In the genomic region with DNA sequence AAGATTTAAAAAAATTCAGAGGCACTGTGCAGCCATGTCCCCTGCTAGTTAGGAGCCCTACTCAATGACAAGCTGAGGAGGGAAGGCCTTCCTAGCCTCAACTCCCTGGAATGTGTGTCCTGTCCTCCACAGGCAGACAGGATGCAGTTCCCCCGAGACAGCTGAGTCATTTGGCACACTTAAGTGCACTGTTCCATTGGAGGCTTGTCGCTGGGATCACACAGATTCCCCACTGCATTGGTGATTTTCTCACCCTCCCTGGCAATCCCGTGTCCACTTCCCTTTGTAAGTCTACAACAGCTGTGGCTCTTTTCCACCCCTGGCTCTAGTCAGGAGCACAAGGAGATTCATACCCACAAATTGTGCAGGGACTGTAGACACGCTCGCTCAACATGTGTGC, we compare ENCODE assay signal across 9 mouse cellular contexts. TPM values are rescaled to one million over a fixed set of nuclear protein-coding genes. Genes with fewer than 3 reads are reported as not detected.
DNase-seq lines count a peak whose midpoint lies in the region; ATAC-seq and TF ChIP-seq lines count a peak whose summit lies in the region.
"Had no signal": no experiment of that assay in that cellular context is flagged by ENCODE, and none has a peak within 500 bp of the region (broad histone marks: within the 10 kb centered on the region; RNA-seq: fewer than 3 reads in every experiment).

No protein-coding gene starts in this region.

- no peaks in the 10 kb centered on the region for H3K27me3 ChIP-seq in kidney, postnatal 0 days (ENCODE audit: insufficient read depth, low read length)
- no peaks in the 10 kb centered on the region for H3K27me3 ChIP-seq in kidney, embryonic 14.5 days (ENCODE audit: control insufficient read depth, insufficient read depth, low read length)
- no peaks in the 10 kb centered on the region for H3K27me3 ChIP-seq in lung, embryonic 16.5 days (ENCODE audit: control insufficient read depth, insufficient read depth, low read depth, low read length)
- no peaks in the 10 kb centered on the region for H3K27me3 ChIP-seq in midbrain, embryonic 10.5 days (ENCODE audit: low read depth, poor library complexity, severe bottlenecking)

- no peak overlapping the region for H3K4me3 ChIP-seq in kidney, postnatal 0 days (replicated peaks; ENCODE audit: low read depth, low read length)
- no peak overlapping the region for H3K4me3 ChIP-seq in kidney, embryonic 14.5 days (ENCODE audit: low read length)
- H3K4me3 ChIP-seq in lung, embryonic 16.5 days (ENCODE audit: low read length): no peak overlapping the region
- H3K4me3 ChIP-seq in left cerebral cortex, adult 2 months: no peak overlapping the region
- no peak overlapping the region for H3K4me3 ChIP-seq in midbrain, embryonic 10.5 days

- no peak overlapping the region for H3K9ac ChIP-seq in kidney, postnatal 0 days (ENCODE audit: low read depth, low read length)
- H3K9ac ChIP-seq in kidney, embryonic 14.5 days (ENCODE audit: low read depth, low read length): no peak overlapping the region
- no peak overlapping the region for H3K9ac ChIP-seq in lung, embryonic 16.5 days (ENCODE audit: low read length)

- no peaks in the 10 kb centered on the region for H3K9me3 ChIP-seq in kidney, postnatal 0 days (replicated peaks; ENCODE audit: low read length)
- H3K9me3 ChIP-seq in kidney, embryonic 14.5 days (ENCODE audit: control insufficient read depth, low read length): no peaks in the 10 kb centered on the region
- H3K9me3 ChIP-seq in lung, embryonic 16.5 days (ENCODE audit: control insufficient read depth, low read length): no peaks in the 10 kb centered on the region
- no peaks in the 10 kb centered on the region for H3K9me3 ChIP-seq in midbrain, embryonic 10.5 days (replicated peaks)

- peaks cover 7% of the 10 kb centered on the region; the same call in 1 of the 2 replicates for H3K4me1 ChIP-seq in kidney, postnatal 0 days (replicated peaks; ENCODE audit: insufficient read depth, low read length)
- peaks cover 15% of the 10 kb centered on the region for H3K4me1 ChIP-seq in kidney, embryonic 14.5 days (ENCODE audit: control insufficient read depth, insufficient read depth, low read length)
- H3K4me1 ChIP-seq in lung, embryonic 16.5 days (replicated peaks; ENCODE audit: control insufficient read depth, insufficient read depth, low read length): no peaks in the 10 kb centered on the region
- no peaks in the 10 kb centered on the region for H3K4me1 ChIP-seq in midbrain, embryonic 10.5 days

- intact Hi-C loops in left cerebral cortex, adult 2 months (cut with DNase I): no loop called here

- H3K4me2 ChIP-seq in kidney, postnatal 0 days (ENCODE audit: low read length): no peak overlapping the region
- H3K4me2 ChIP-seq in kidney, embryonic 14.5 days (replicated peaks; ENCODE audit: low read depth, low read length): no peak overlapping the region
- H3K4me2 ChIP-seq in lung, embryonic 16.5 days (ENCODE audit: low read depth, low read length): no peak overlapping the region

- no peaks in the 10 kb centered on the region; the same call in 1 of the 2 replicates for H3K36me3 ChIP-seq in kidney, postnatal 0 days (ENCODE audit: insufficient read depth, low read length)
- H3K36me3 ChIP-seq in kidney, embryonic 14.5 days (ENCODE audit: control insufficient read depth, insufficient read depth, low read length): peaks cover 9% of the 10 kb centered on the region; the same call in 1 of the 2 replicates
- H3K36me3 ChIP-seq in lung, embryonic 16.5 days (ENCODE audit: control insufficient read depth, insufficient read depth, low read length): no peaks in the 10 kb centered on the region
- peaks cover 16% of the 10 kb centered on the region; the same call in 1 of the 2 replicates for H3K36me3 ChIP-seq in midbrain, embryonic 10.5 days

- ATAC-seq in kidney, postnatal 0 days (replicated peaks; ENCODE audit: low FRiP score, low read depth): no peak
- ATAC-seq in kidney, embryonic 14.5 days (ENCODE audit: low FRiP score, low TSS enrichment): no peak
- peak; percentile 43; the same call in 1 of the 2 replicates for ATAC-seq in lung, embryonic 16.5 days (ENCODE audit: low read depth)

- WGBS in kidney, postnatal 0 days: 41% methylated on average over 5 of the region's 5 CpGs
- whole genome bisulfite sequencing in kidney, embryonic 14.5 days: 39% methylated on average over 5 of the region's 5 CpGs
- WGBS in lung, embryonic 16.5 days: 49% methylated on average over 5 of the region's 5 CpGs
- WGBS in midbrain, embryonic 10.5 days: 79% methylated on average over 5 of the region's 5 CpGs

- 0 out of 2 replicates have a peak overlapping the region, but pooled peaks have one; percentile 25 for H3K27ac ChIP-seq in kidney, postnatal 0 days
- H3K27ac ChIP-seq in kidney, embryonic 14.5 days (ENCODE audit: low read depth, low read length): no peak overlapping the region
- H3K27ac ChIP-seq in lung, embryonic 16.5 days (ENCODE audit: low read length): no peak overlapping the region
- H3K27ac ChIP-seq in left cerebral cortex, adult 2 months: no peak overlapping the region; the same call in 1 of the 2 replicates
- H3K27ac ChIP-seq in midbrain, embryonic 10.5 days (replicated peaks): no peak overlapping the region

- DNase-seq in kidney, postnatal 0 days (ENCODE audit: low spot score): peak; percentile 58
- DNase-seq in adrenal gland, adult 8-10 months: peak; percentile 43
- peak; percentile 74 for DNase-seq in heart, adult 8-10 months (ENCODE audit: low spot score)
- no peak for DNase-seq in left cerebral cortex, adult 2 months (ENCODE audit: extremely low spot score in 1 of 2, low spot score in 2 of 2)
- no peak for DNase-seq in cerebellum, postnatal 4 days (ENCODE audit: low spot score in 2 of 2)
- no peak for DNase-seq in midbrain, embryonic 10.5 days (ENCODE audit: low spot score)
- DNase-seq: cerebellum, adult 11-12 months had no signal

- TF ChIP-seq CTCF in kidney, postnatal 0 days (IDR thresholded peaks at IDR 0.05; ENCODE audit: low read depth): no peak
- TF ChIP-seq CTCF in left cerebral cortex, adult 2 months (IDR thresholded peaks at IDR 0.05): no peak

RNA-seq across cellular contexts. Expression of a gene that starts 14.1 kb away (rescaled TPM):
- polyA plus RNA-seq in kidney, postnatal 0 days (2015; fragmentation: Nextera tagmentation; extraction: Ambion mirVana): 140 and 144 TPM in 2 replicates
- polyA plus RNA-seq in kidney, embryonic 14.5 days (2014; fragmentation: Nextera tagmentation; extraction: Ambion mirVana): 66.4 and 84.7 TPM in 2 replicates
- total RNA-seq in adrenal gland, adult 8-10 months (2022): 100 to 1,000 TPM; 228 to 370 (median 267) TPM
- 100 to 1,000 TPM; 206 to 254 (median 219) TPM for total RNA-seq in heart, adult 8-10 months (2022)
- 28.2 and 33.9 TPM in 2 replicates for polyA plus RNA-seq in lung, embryonic 16.5 days (2015; fragmentation: Nextera tagmentation; extraction: Ambion mirVana)
- total RNA-seq in left cerebral cortex, adult 2 months (2021): 100 to 1,000 TPM; 246 to 255 TPM
- 41.6 and 48.9 TPM in 2 replicates for polyA plus RNA-seq in midbrain, embryonic 10.5 days (2016; fragmentation: Nextera tagmentation; extraction: Ambion mirVana)

Comparison
In these comparisons a context has a peak if more than half of its experiments do, and no peak if none do; other contexts are left out.
1. DNase-seq: peak in kidney, postnatal 0 days (single experiment), adrenal gland, adult 8-10 months (single experiment) and heart, adult 8-10 months (single experiment); none in left cerebral cortex, adult 2 months (0 of 2), cerebellum, postnatal 4 days (0 of 2) and midbrain, embryonic 10.5 days (single experiment).